Mouse (Mus musculus): ENCODE data around the gene Ubac2. TPM values are rescaled to one million over a fixed set of nuclear protein-coding genes. Genes with fewer than 3 reads are reported as not detected.

Gene Ubac2
- polyA plus RNA-seq, 1 experiment from 2014 or later, result 51.1 TPM

GRCm38 (mm10) chr14:121946131-121946530 lies 67.7 kb downstream of the Ubac2 start:
- H3K27ac ChIP-seq (replicated peaks), result no peak overlapping the region
- no peak for ATAC-seq (ENCODE audit: low FRiP score, low read depth)
- no peaks in the 10 kb centered on the region for H3K36me3 ChIP-seq
- H3K9me3 ChIP-seq, result peaks cover 6% of the 10 kb centered on the region; the same call in 1 of the 2 replicates
- 88% methylated on average over 5 of the region's 5 CpGs for WGBS
- H3K4me1 ChIP-seq (replicated peaks), result no peaks in the 10 kb centered on the region
- H3K4me2 ChIP-seq, result no peak overlapping the region
- no peak overlapping the region for H3K4me3 ChIP-seq
- no peak overlapping the region for H3K9ac ChIP-seq
- no peaks in the 10 kb centered on the region for H3K27me3 ChIP-seq

DNA sequence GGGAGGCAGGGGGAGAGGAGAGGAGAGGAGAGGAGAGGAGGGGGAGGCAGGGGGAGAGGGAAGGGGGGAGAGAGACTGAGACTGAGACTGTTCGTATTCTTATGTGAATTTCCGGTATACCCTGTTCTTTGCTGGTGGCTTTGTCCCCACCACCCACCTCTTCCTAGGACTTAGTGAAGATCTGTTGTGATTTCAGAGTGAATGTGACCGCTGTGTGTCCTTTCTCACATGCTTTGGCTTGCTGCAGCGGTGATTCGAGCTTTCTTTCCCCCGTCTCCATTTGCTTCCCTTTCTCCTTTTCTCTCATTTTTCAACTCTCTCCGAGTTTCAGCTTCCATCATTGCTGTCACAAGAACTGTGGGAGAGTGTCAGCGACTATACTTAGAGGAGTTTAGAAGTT lies 68.3 kb downstream of the Ubac2 start:
- Histone ChIP-seq H3K9ac (no peak overlapping the region), H3K4me2 (no peak overlapping the region), H3K9me3 (peaks cover 6% of the 10 kb centered on the region; the same call in 1 of the 2 replicates), H3K27ac (replicated peaks) (no peak overlapping the region), H3K4me1 (replicated peaks) (no peaks in the 10 kb centered on the region), H3K27me3 (no peaks in the 10 kb centered on the region), H3K36me3 (no peaks in the 10 kb centered on the region), H3K4me3 (no peak overlapping the region)
- no peak for ATAC-seq (ENCODE audit: low FRiP score, low read depth)
- 81% methylated on average over 8 of the region's 8 CpGs for WGBS

DNA sequence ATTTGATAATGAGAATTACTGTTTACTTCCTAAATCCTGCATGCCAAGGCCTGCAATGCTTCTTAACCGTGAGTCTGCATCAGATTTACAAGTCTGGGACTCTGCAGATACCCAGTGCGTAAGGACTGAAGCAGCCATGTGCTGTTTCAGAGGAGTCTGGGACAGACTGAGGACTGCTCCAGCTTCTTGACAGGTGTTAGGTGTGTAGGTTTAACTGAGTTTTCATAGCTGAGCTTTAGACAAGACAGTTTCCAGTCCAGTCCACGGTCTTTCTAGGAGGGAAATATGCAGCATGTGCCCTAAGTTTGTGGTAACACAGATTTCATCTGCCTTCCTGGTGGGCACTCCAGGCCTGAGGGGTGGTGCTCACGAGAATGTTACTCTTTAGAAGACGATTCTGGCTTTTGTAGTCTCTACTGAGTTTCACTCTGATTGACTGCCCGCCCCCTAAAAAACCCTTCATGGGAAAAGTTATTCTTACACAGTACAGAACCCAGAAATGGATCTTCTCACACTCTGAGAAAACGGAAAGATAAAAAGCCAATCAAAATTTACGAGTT lies 68.9 kb downstream of the Ubac2 start:
- no peak for ATAC-seq (ENCODE audit: low FRiP score, low read depth)
- Histone ChIP-seq H3K27ac (replicated peaks) (no peak overlapping the region), H3K27me3 (no peaks in the 10 kb centered on the region), H3K36me3 (no peaks in the 10 kb centered on the region), H3K9ac (no peak overlapping the region), H3K4me1 (replicated peaks) (no peaks in the 10 kb centered on the region), H3K4me3 (no peak overlapping the region), H3K4me2 (no peak overlapping the region), H3K9me3 (peaks cover 6% of the 10 kb centered on the region; the same call in 1 of the 2 replicates)
- 87% methylated on average over 8 of the region's 8 CpGs for WGBS

GRCm38 (mm10) chr14:121947966-121948365 lies 69.5 kb downstream of the Ubac2 start:
- Histone ChIP-seq H3K4me3 (no peak overlapping the region), H3K27ac (replicated peaks) (no peak overlapping the region), H3K36me3 (no peaks in the 10 kb centered on the region), H3K9ac (no peak overlapping the region), H3K27me3 (no peaks in the 10 kb centered on the region), H3K4me2 (no peak overlapping the region), H3K4me1 (replicated peaks) (no peaks in the 10 kb centered on the region), H3K9me3 (peaks cover 4% of the 10 kb centered on the region; the same call in 1 of the 2 replicates)
- ATAC-seq (ENCODE audit: low FRiP score, low read depth), result no peak
- WGBS, result 90% methylated on average over 3 of the region's 3 CpGs

GRCm38 (mm10) chr14:121949436-121949835 lies 71.0 kb downstream of the Ubac2 start:
- no peak for ATAC-seq (ENCODE audit: low FRiP score, low read depth)
- Histone ChIP-seq H3K27ac (replicated peaks) (no peak overlapping the region), H3K27me3 (no peaks in the 10 kb centered on the region), H3K4me2 (no peak overlapping the region), H3K9me3 (no peaks in the 10 kb centered on the region), H3K4me3 (no peak overlapping the region), H3K4me1 (replicated peaks) (no peaks in the 10 kb centered on the region), H3K36me3 (no peaks in the 10 kb centered on the region), H3K9ac (no peak overlapping the region)
- WGBS, result 97% methylated on average over 3 of the region's 3 CpGs

- no peaks in the 10 kb centered on the region for H3K9me3 ChIP-seq
- no peak overlapping the region for H3K4me2 ChIP-seq
- ATAC-seq (ENCODE audit: low FRiP score, low read depth), result no peak
- no peaks in the 10 kb centered on the region for H3K36me3 ChIP-seq
- H3K4me1 ChIP-seq (replicated peaks), result no peaks in the 10 kb centered on the region
- no peak overlapping the region for H3K4me3 ChIP-seq
- no peak overlapping the region for H3K27ac ChIP-seq (replicated peaks)
- H3K9ac ChIP-seq, result no peak overlapping the region
- 94% methylated on average over 5 of the region's 5 CpGs for WGBS
- H3K27me3 ChIP-seq, result no peaks in the 10 kb centered on the region
These were observed 71.5 kb downstream of the Ubac2 start for GRCm38 (mm10) chr14:121949897-121950296.

DNA sequence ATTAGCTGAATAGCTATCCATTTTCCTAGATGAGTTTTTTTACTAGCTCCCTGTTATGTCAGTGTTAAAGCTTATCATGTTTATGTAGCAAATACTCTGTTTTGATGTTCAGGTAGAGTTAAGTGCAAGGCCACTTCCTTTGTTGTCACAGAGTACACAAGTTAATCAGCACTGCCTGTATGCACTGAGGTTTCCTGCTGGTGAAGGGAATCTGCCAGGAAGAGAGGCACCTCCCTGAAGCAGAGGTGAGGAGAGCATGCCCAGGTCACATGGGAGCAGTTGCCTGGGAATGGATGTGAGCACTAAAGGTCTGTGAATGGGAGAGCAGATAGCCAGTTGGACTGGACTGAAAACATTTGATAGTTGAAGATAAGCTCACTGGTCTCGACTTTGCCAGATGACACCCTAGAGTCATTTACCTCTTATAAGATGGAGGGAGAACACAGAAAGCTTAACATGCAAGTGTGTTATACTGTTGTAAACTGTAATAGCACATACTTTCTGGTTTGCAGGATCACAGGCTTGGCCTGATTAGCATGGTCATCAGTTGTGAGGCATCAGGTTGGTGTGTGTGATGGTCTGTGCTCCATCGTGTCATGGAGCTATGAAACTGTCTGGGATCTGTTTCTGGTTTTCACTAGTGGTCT lies 73.1 kb downstream of the Ubac2 start:
- H3K9me3 ChIP-seq, result no peaks in the 10 kb centered on the region
- no peak overlapping the region for H3K4me3 ChIP-seq
- H3K27ac ChIP-seq (replicated peaks), result no peak overlapping the region
- WGBS, result 90% methylated on average over 2 of the region's 2 CpGs
- H3K4me2 ChIP-seq, result no peak overlapping the region
- H3K4me1 ChIP-seq (replicated peaks), result no peaks in the 10 kb centered on the region
- no peak overlapping the region for H3K9ac ChIP-seq
- H3K36me3 ChIP-seq, result no peaks in the 10 kb centered on the region
- no peak for ATAC-seq (ENCODE audit: low FRiP score, low read depth)
- H3K27me3 ChIP-seq, result no peaks in the 10 kb centered on the region

DNA sequence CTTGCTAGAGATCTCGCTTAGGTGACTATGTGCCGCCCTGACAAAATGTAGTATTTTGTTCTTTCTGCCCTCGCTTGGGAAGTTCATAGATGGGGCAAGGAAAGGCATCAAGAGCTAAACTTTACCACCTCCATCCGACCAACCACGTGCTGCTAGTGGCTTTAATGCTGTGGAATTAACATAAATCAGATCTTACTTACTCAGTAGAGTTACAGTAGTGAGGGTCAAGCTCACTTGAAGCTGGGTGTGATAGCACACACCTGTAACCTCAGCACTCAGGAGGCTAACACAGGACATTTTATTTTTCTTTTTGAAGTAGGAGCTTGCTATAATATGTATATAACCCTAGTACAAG lies 73.6 kb downstream of the Ubac2 start:
- no peaks in the 10 kb centered on the region for H3K4me1 ChIP-seq (replicated peaks)
- H3K9ac ChIP-seq, result no peak overlapping the region
- H3K4me2 ChIP-seq, result no peak overlapping the region
- H3K27ac ChIP-seq (replicated peaks), result no peak overlapping the region
- no peak overlapping the region for H3K4me3 ChIP-seq
- ATAC-seq (ENCODE audit: low FRiP score, low read depth), result no peak
- H3K27me3 ChIP-seq, result no peaks in the 10 kb centered on the region
- no peaks in the 10 kb centered on the region for H3K9me3 ChIP-seq
- H3K36me3 ChIP-seq, result no peaks in the 10 kb centered on the region
- WGBS, result 94% methylated on average over 5 of the region's 5 CpGs

DNA sequence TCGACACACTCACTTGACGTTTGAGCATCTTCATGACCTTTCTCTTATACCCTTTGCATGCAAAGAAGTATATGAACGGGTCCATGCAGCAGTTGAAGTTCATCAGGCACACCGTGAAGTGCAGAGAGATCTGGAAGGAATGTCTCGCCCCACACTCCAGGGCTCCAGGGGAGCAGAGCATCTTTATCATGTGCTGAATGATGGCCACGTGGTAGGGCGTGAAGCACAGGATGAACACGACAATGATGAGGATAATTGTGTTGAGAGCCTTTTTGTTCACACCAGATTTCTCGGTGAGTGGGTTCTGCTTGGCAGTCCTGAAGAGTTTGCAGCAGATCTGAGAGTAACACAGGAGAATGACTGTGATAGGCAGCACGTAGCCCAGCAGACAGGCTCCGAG lies 75.7 kb downstream of the Ubac2 start:
- ATAC-seq (ENCODE audit: low FRiP score, low read depth), result no peak
- Histone ChIP-seq H3K27ac (replicated peaks) (no peak overlapping the region), H3K9ac (no peak overlapping the region), H3K4me3 (no peak overlapping the region), H3K9me3 (no peaks in the 10 kb centered on the region), H3K27me3 (no peaks in the 10 kb centered on the region), H3K4me1 (replicated peaks) (no peaks in the 10 kb centered on the region), H3K36me3 (no peaks in the 10 kb centered on the region), H3K4me2 (no peak overlapping the region)
- WGBS, result 94% methylated on average over 11 of the region's 11 CpGs

DNA sequence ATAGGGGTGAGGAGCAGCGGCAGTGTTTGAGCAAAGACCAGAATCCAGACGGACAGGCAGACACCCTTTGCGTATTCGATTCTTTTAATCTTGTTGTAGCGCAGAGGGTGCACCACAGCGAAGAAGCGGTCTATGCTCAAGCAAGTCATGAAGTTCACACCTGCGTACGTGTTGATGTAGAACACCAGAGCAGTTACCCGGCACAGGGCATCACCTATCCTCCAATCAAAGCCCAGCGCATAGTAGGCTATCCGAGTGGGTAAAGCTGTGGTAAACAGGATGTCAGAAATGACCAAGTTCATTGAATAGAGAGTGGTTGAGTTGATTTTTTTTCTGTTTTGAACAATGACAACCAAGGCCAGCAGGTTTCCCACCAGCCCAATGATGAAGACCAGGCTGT lies 76.2 kb downstream of the Ubac2 start:
- no peaks in the 10 kb centered on the region for H3K36me3 ChIP-seq
- no peak overlapping the region for H3K9ac ChIP-seq
- no peak overlapping the region for H3K4me3 ChIP-seq
- no peaks in the 10 kb centered on the region for H3K4me1 ChIP-seq (replicated peaks)
- no peaks in the 10 kb centered on the region for H3K9me3 ChIP-seq
- no peak overlapping the region for H3K27ac ChIP-seq (replicated peaks)
- 98% methylated on average over 12 of the region's 12 CpGs for WGBS
- H3K27me3 ChIP-seq, result no peaks in the 10 kb centered on the region
- no peak for ATAC-seq (ENCODE audit: low FRiP score, low read depth)
- H3K4me2 ChIP-seq, result no peak overlapping the region

- Histone ChIP-seq H3K27me3 (no peaks in the 10 kb centered on the region), H3K27ac (replicated peaks) (no peak overlapping the region), H3K36me3 (no peaks in the 10 kb centered on the region), H3K9ac (no peak overlapping the region), H3K4me1 (replicated peaks) (no peaks in the 10 kb centered on the region), H3K4me3 (no peak overlapping the region), H3K9me3 (no peaks in the 10 kb centered on the region), H3K4me2 (no peak overlapping the region)
- WGBS, result 91% methylated on average over 5 of the region's 5 CpGs
- no peak for ATAC-seq (ENCODE audit: low FRiP score, low read depth)
These were observed 76.9 kb downstream of the Ubac2 start for GRCm38 (mm10) chr14:121955176-121955795.

DNA sequence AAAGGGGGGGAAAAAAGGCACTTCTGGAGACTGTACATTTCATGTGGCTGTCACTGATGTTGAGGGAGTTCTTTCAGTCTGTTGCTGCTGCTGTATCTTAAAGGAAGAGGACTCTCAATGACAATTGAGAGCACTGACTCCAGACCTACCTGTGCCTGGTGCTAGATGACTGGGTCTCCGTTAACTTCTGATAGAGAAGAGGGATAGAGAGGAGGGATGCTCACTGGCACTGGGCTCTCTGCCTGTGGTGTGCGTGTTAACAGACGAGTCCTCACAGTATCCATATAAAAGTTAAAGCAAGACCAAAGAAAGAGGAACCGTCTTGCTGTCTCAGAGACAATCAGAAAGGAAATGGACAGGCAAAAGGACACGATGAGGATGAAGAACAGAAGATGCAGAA lies 77.9 kb downstream of the Ubac2 start:
- H3K36me3 ChIP-seq, result no peaks in the 10 kb centered on the region
- no peak overlapping the region for H3K9ac ChIP-seq
- no peaks in the 10 kb centered on the region for H3K4me1 ChIP-seq (replicated peaks)
- no peak overlapping the region for H3K27ac ChIP-seq (replicated peaks)
- WGBS, result 92% methylated on average over 5 of the region's 5 CpGs
- H3K9me3 ChIP-seq, result no peaks in the 10 kb centered on the region
- no peak overlapping the region for H3K4me3 ChIP-seq
- H3K27me3 ChIP-seq, result no peaks in the 10 kb centered on the region
- no peak overlapping the region for H3K4me2 ChIP-seq
- no peak for ATAC-seq (ENCODE audit: low FRiP score, low read depth)

Measured in hindbrain, embryonic 15.5 days (tissue).